Mouse (Mus musculus) E14TG2a.4 (cell line): ENCODE data around the gene Smarcb1.

Experiments
- CTCF ChIP-seq: conservative IDR thresholded peaks from 2 replicates; pipeline ENCODE4 v1.5.1; 2014; ENCODE audit warnings: low read length
- NANOG ChIP-seq: IDR thresholded peaks from 2 replicates; pipeline ENCODE4 v1.6.1; 2014; ENCODE audit warnings: borderline replicate concordance, low read length, mixed read lengths
- POU5F1 ChIP-seq: IDR thresholded peaks from 2 replicates; pipeline ENCODE4 v1.6.1; 2014; ENCODE audit warnings: low read length, borderline replicate concordance

- TF ChIP-seq NANOG (no peak), POU5F1 (no peak), CTCF (no peak)
Measured at GRCm38 (mm10) chr10:75889406-75890153, 31.8 kb downstream of the Smarcb1 start.
